Mouse (Mus musculus) c-Kit-positive CD71-negative TER-119-negative erythroid progenitor cells, embryonic 14.5 days (primary cell): ENCODE data around the gene Golga5.

Experiments used
- DNase-seq: peaks from one replicate; pipeline ENCODE4 v3.0.0-alpha.2; 2013; ENCODE audit warnings: low read depth

Golga5 gene

DNA sequence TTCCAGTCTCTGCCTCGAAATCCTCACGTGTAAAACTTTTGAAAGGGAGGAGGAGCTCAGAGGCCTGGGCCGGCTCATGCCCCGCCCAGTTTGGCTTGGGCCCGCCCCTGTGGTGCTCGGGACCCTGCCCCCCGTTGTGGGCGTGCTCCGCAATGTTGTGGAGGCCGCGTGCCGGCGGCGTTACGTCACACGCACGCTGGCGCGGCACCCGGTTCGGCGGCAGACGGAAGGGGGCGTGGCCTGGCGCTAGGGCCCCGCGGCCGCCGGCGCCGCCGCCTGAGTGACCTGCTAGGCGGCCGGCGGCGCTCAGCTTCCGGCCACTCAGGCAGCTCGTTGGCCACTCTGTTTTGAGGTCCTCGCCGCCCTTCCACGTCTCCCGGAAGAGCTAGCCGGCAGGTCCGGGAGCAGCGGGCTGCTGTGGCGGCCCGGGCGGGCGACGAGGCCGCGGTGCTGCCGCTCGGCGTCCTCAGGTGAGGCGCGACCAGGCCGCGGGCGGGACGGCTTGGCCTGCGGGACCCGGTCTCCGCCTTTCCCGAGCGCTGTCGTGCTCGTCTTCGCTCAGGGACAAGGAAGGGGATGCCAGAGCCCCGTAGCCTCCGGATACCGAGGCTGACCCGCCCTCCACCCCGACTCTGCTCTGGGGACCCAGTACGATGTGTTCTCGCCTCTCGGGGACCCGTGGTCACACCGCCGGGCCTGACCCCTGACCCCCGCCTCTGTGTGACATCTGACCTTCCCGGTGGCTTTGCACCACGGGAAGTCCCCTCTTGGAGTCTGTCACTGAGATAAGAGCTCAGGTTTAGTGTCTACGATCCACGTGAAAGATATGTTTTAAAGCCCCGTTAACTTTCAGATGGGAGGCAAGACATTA lies at the start of gene Golga5:
TSS of gene Golga5 (plus strand) at position 242 of the 871 bp plus-strand sequence.
- DNase-seq: peak; percentile 88

DNA sequence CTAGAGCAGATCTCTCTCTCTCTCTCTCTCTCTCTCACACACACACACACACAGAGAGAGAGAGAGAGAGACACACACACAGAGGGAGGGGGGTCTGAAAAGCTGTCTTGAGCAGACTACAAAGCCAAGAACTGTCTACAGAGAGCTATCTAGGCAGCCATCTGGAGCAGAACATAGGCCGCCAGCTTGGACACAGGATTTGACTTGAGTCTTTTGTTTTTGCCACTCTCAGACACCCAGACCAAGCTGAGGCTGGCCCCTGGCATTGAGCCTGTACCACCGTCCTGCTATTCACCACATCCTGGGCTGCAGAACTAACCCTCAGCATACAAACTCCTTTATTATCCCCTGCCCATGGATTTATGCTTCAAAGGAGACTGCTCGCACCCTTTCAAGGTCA lies 49.4 kb upstream of the Golga5 start:
- DNase-seq: no peak

GRCm38 (mm10) chr12:102420168-102420890 lies 48.6 kb upstream of the Golga5 start:
- no peak for DNase-seq

DNA sequence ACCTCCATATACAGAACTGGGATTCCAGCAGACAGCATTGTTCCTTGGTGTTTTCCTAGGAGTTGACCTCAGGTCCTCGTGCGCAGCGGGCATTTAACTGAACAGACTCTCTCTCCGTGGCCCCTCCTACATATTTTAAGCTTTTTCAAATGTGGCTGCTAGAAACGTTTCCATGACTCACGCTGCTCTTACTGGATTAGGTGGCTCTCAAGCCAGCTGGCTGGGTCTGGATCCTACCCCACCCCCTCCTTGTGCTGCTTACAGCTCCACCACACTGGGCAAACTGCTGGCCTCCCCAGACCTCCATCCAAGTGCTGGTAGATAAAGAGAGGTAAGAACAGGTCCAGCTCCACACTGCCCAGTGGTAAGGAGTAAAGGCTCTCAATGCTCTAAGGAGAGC lies 46.9 kb upstream of the Golga5 start:
- no peak for DNase-seq

- no peak for DNase-seq
Measured at GRCm38 (mm10) chr12:102422623-102423320, 46.2 kb upstream of the Golga5 start.

- DNase-seq: no peak
Measured at GRCm38 (mm10) chr12:102423625-102424024, 45.3 kb upstream of the Golga5 start.

DNA sequence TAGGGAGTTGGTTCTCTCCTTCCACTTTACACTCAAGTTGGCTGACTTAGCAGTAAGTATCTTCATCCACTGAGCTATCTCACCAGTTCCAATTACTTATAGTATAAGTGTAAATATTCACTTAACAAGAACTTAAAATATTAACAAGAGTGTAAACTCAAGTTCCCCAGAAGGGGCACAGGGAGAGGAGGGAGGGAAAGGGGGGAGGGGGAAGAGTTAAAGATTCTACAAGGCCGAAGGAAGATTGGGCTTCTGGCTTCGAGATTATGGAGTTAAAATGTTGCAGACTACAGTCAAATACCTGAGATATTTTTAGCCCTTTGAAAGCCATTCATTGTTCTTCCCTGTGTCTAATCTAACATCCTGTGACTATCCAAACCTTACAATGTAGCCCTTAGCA lies 44.5 kb upstream of the Golga5 start:
- DNase-seq: no peak

- DNase-seq: no peak
Measured at GRCm38 (mm10) chr12:102425048-102425578, 43.8 kb upstream of the Golga5 start.

- DNase-seq: no peak
Measured at GRCm38 (mm10) chr12:102426285-102426684, 42.6 kb upstream of the Golga5 start.

DNA sequence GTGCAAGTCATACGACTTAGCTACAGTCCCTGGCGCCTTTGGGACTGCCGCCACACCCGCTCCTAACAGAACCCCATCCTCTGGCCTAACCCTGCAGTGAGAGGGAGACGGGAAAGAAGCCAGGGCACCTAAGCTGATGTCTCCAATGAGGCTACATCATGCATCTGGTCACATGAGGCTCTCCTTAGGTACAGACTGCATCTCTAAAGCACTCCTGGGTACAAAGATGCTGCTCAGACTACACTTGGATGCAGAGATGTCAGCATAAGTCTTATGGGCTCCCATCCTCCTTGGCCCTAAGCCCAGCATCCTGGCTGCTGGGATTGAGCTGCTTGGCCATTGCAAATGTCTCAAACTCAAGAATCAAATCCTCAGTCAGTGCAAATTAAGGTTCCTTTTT lies 39.3 kb upstream of the Golga5 start:
- no peak for DNase-seq

DNA sequence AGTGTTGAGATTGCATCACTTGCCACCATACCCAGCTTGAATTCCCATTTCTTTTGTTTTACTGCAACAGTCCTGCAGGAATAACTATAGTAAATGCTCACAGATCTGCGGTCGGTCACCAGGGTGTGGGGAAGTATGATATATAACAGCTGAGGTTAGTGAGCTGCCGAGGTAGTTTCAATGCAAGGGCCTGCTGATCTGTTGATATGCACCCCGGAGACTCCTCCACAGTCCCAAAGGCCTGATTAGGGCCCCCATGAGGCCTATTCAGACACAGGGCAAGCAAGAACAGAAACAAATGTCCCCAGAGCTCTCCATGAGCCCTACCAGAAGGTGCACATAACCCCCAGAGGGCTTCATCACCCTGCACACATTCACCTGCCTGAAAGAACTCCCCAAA lies 38.7 kb upstream of the Golga5 start:
- no peak for DNase-seq

DNA sequence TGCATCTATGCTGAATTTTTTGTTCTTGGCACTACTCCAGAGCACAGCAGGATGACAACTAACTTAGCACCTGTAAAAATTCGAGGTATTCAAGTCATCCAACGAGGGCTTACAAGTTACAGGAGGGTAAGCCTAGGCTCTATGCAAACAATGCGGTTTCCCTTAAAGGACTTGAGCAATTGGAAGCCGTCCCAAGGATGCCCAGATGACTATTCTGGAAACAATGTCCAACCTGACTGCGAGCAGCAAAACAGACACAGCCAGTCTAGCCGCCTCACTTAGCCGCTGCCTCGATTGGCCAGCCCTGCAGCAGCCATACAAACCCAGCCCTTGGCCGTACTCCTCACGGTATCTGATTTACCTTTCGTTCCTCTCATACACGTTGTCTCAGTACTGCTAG lies 36.7 kb upstream of the Golga5 start:
- DNase-seq: no peak

DNA sequence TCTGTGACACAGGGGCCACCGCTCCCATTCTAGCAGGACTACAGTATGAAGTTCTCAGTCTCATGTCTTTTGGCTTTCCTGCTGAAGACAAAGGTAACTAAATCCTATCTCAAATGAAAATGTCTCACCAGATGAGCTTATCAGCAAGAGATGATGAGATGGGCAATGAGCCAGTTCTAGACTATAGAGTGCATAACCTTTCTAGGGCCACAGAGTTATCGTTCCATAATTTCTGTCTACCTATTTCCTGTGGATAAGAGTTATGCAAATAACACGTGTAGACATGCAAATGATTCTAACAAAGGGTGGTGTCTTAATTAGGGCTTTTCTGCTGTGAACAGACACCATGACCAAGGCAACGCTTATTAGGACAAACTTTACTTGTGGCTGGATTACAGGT lies 34.8 kb upstream of the Golga5 start:
- DNase-seq: no peak

DNA sequence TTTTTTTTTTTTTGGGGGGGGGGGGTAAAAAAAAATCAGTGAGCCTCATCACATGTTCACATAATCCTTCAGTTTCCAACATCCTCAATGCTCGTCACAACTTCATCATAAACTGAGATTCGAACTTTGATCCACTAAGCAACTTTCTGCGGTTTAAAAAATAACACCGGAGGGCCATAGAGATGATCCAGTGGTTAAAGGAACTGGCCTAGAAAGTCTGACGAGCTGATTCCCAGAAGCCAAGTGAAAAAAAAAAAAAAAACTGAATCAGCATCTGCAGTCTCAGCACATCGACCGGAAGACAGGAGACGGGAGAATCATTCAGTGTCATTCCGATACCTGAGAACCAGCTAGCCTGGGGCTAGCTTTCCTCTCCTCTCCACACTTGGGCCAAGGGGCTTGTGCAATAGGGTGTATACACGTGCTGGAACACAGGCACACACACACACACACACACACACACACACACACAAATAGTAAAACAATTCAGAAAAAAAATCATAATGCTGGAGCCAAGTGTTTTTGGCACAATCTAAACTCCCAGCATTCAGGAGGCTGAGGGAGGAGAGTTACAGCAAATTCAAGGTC lies 31.9 kb upstream of the Golga5 start:
- DNase-seq: no peak

- DNase-seq: no peak
Measured at GRCm38 (mm10) chr12:102437952-102438351, 31.0 kb upstream of the Golga5 start.

- DNase-seq: no peak
Measured at GRCm38 (mm10) chr12:102438983-102439631, 29.8 kb upstream of the Golga5 start.

- DNase-seq: peak; percentile 90
Measured at GRCm38 (mm10) chr12:102439632-102440023, 29.3 kb upstream of the Golga5 start, which contains the start of gene Lgmn. TSS of gene Lgmn (minus strand) at chr12:102439813.

- no peak for DNase-seq
Measured at GRCm38 (mm10) chr12:102440551-102440950, 28.4 kb upstream of the Golga5 start.

DNA sequence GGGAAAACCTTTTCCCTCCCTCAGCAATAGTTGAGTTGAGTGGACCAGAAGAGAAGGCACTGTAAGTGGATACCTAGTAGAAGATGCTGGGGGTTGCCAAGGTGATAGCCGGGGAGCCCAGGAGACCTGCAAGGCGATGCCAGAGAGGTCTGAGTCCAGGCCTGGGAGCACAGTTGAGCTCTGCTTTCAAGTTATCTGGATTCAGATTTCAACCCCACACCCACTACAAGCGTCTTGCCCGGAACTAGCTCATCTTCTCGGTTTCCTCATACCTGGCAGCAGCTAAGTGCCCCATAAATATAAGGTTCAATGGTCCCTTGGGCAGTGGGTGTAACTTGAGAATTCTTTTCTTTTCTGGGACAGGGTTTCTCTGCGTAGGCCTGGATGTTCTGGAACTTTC lies 27.8 kb upstream of the Golga5 start:
- DNase-seq: no peak

GRCm38 (mm10) chr12:102442639-102443038 lies 26.3 kb upstream of the Golga5 start:
- no peak for DNase-seq

GRCm38 (mm10) chr12:102443676-102444075 lies 25.3 kb upstream of the Golga5 start:
- no peak for DNase-seq
